Mouse (Mus musculus) midbrain, postnatal 0 days (tissue): ENCODE results near the gene Trim30b. TPM values are rescaled to one million over a fixed set of nuclear protein-coding genes. Genes with fewer than 3 reads are reported as not detected.

Experiments used
- ATAC-seq: fragments of 200-750 bp; cut with Nextera tagmentation; 2 replicates; pipeline ENCODE4 v1.8.0; 2017; ENCODE audit warnings: moderate number of reproducible peaks, mild to moderate bottlenecking, moderate TSS enrichment, moderate library complexity; ENCODE audit not compliant: low FRiP score
- DNase-seq: peaks from one replicate; pipeline ENCODE4 v3.0.0-alpha.2; 2015; ENCODE audit warnings: low spot score
- H3K27ac ChIP-seq: fragments of 300-500 bp; sonication (generic); 2 replicates; pipeline ENCODE4 v1.5.1; 2014; ENCODE audit warnings: low read depth, mild to moderate bottlenecking, low read length, mixed read lengths
- H3K27me3 ChIP-seq: fragments of 300-500 bp; sonication (generic); 2 replicates; pipeline ENCODE4 v1.6.1; 2014; ENCODE audit warnings: low read length, control low read depth, mixed read lengths; ENCODE audit not compliant: insufficient read depth
- H3K36me3 ChIP-seq: fragments of 300-500 bp; sonication (generic); 2 replicates; pipeline ENCODE4 v1.6.1; 2014; ENCODE audit warnings: low read length, control low read depth, mixed read lengths; ENCODE audit not compliant: insufficient read depth
- H3K4me1 ChIP-seq: fragments of 300-500 bp; sonication (generic); 2 replicates; pipeline ENCODE4 v1.6.1; 2014; ENCODE audit warnings: mild to moderate bottlenecking, control low read depth, antibody characterized with exemption, low read length, mixed read lengths; ENCODE audit not compliant: insufficient read depth
- H3K4me2 ChIP-seq: fragments of 300-500 bp; sonication (generic); 2 replicates; pipeline ENCODE4 v1.6.1; 2014; ENCODE audit warnings: low read depth, mild to moderate bottlenecking, low read length, mixed read lengths; ENCODE audit not compliant: poor library complexity, severe bottlenecking
- H3K4me3 ChIP-seq: fragments of 300-500 bp; sonication (generic); 2 replicates; pipeline ENCODE4 v1.5.1; 2014; ENCODE audit warnings: low read depth, mild to moderate bottlenecking, low read length, moderate library complexity
- H3K9ac ChIP-seq: fragments of 300-500 bp; sonication (generic); replicated peaks from 2 replicates; pipeline ENCODE4 v1.6.1; 2014; ENCODE audit warnings: mild to moderate bottlenecking, low read length, moderate library complexity, mixed read lengths; ENCODE audit not compliant: poor library complexity, severe bottlenecking
- H3K9me3 ChIP-seq: fragments of 300-500 bp; sonication (generic); 2 replicates; pipeline ENCODE4 v1.6.1; 2016; ENCODE audit warnings: low read length, control low read depth
- CTCF ChIP-seq: IDR thresholded peaks from 2 replicates; pipeline ENCODE4 v1.5.1; 2016; ENCODE audit warnings: antibody characterized with exemption, mild to moderate bottlenecking
- WGBS: fragments of 180-500 bp; shearing (Covaris S2); extraction: QIAGEN DNeasy Blood & Tissue Kit; methylation state at CpG from one replicate; pipeline ENCODE4 v1.1.7; 2014; 5-methylcytosine and 5-hydroxymethylcytosine counted together
- polyA plus RNA-seq: library from polyadenylated mRNA; unstranded; fragments of >200 nt; fragmentation: Nextera tagmentation; extraction: Ambion mirVana; gene quantifications from 2 replicates; pipeline ENCODE4 v1.2.1, GENCODE M21; 2015
- total RNA-seq: library from RNA; depleted of rRNA; stranded (reverse); fragments of >200 nt; gene quantifications from 2 replicates; pipeline ENCODE4 v1.2.3, GENCODE M21; 2014; rRNA removed

Trim30b gene
- total RNA-seq (not detected in 2 replicates), polyA plus RNA-seq (0.11 TPM in 1 of 2 replicates, not detected in the other)

DNA sequence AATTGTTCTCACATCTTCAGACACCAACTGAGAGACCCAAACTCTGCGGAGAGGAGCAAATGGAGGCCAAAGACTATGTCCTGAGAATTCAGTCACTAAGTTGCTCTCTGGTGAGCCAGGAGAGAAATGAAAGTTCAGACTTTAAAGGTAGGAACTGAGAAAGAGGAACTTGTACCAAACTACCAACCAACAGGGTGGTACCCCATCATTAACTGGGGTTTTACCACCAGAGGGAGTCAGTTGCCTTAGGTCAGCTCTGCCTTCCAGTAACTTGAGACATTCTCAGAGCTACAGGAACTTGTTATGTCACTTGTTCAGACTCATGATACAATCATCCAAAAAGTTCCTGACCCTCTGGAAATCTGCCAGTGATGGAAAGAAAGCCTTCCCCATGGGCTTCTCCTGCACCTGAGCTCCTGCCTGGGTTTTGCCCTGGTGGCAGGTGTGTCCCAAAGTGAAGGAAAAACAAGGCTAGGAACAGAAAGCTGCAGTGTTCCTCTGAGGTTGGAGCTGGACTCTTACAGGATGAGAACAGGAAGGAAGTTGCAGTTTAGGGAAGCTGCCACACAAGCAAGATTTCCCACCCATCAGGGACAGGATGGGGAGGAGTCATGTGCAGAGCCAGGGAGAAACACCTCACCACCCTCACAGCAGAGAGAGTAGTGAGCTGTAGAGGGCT lies at the start of gene Trim30b:
Trim30b (minus strand) TSS at position 149 of the 679 bp plus-strand sequence.
- Histone ChIP-seq H3K4me1 (no peaks in the 10 kb centered on the region), H3K9ac (no peak within 1 kb of the TSS), H3K4me2 (no peak within 1 kb of the TSS), H3K4me3 (no peak within 1 kb of the TSS), H3K36me3 (no peaks in the 10 kb centered on the region), H3K9me3 (no peaks in the 10 kb centered on the region), H3K27me3 (no peaks in the 10 kb centered on the region), H3K27ac (no peak within 1 kb of the TSS)
- no peak for TF ChIP-seq CTCF
- WGBS = 60% methylated on average over 1 of the region's 1 CpGs
- ATAC-seq (no peak), DNase-seq (no peak)

DNA sequence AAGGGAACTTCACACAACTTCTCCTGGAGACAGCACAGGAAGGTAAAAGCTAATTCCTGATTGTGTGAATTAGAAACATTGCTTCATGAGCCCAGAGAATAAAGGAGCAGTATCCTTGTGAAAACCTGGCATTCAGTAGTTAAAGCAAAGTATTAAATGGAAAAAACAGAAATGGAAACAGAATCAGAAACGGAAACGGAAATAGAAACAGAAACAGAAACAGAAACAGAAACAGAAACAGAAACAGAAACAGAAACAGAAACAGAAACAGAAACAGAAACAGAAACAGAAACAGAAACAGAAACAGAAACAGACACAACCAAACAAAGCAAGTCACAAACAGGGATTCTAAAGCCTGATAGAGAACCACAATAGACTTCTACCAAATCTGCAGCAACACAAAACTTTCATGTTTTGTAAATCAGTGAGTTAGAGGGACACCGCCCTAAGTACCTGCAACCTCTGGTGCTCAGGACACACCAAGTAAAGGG lies 34.8 kb upstream of the Trim30b start:
- TF ChIP-seq CTCF = no peak
- Histone ChIP-seq H3K27ac (no peak overlapping the region), H3K9ac (no peak overlapping the region), H3K36me3 (no peaks in the 10 kb centered on the region), H3K27me3 (no peaks in the 10 kb centered on the region), H3K4me2 (no peak overlapping the region), H3K9me3 (no peaks in the 10 kb centered on the region), H3K4me1 (no peaks in the 10 kb centered on the region), H3K4me3 (no peak overlapping the region)
- ATAC-seq (no peak), DNase-seq (no peak)
- WGBS = 96% methylated on average over 3 of the region's 3 CpGs

GRCm38 (mm10) chr7:104401140-104401539 lies 31.5 kb upstream of the Trim30b start:
- DNase-seq = no peak
- H3K27ac ChIP-seq = no peak overlapping the region
- no peak for ATAC-seq
- no peaks in the 10 kb centered on the region for H3K9me3 ChIP-seq
- no peak overlapping the region for H3K4me3 ChIP-seq
- H3K9ac ChIP-seq = no peak overlapping the region
- H3K27me3 ChIP-seq = no peaks in the 10 kb centered on the region
- no peaks in the 10 kb centered on the region for H3K4me1 ChIP-seq
- no peak overlapping the region for H3K4me2 ChIP-seq
- TF ChIP-seq CTCF = no peak
- no peaks in the 10 kb centered on the region for H3K36me3 ChIP-seq

DNA sequence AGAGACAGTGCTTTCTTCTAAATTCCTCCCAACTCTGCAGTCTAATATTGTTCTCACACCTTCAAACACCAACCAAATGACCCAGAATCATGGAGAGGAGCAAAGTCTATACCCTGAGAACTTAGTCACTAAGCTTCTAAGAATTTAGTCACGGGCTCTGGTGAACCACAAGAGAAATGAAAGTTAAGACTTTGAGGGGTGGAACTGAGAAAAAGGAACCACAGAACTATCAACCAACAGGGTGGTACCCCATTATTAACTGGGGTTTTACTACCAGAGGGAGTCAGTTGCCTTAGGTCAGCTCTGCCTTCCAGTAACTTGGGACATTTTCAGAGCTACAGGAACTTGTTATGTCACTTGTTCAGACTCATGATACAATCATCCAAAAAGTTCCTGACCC lies 31.0 kb upstream of the Trim30b start, which contains the start of gene Trim30c:
Trim30c (minus strand) TSS at position 140 of the 400 bp plus-strand sequence.
- DNase-seq = no peak
- no peak within 1 kb of the TSS for H3K27ac ChIP-seq
- no peaks in the 10 kb centered on the region for H3K4me1 ChIP-seq
- TF ChIP-seq CTCF = no peak
- H3K4me2 ChIP-seq = no peak within 1 kb of the TSS
- H3K4me3 ChIP-seq = no peak within 1 kb of the TSS
- no peak within 1 kb of the TSS for H3K9ac ChIP-seq
- WGBS = 93% methylated on average over 1 of the region's 1 CpGs
- no peaks in the 10 kb centered on the region for H3K36me3 ChIP-seq
- ATAC-seq = no peak
- no peaks in the 10 kb centered on the region for H3K9me3 ChIP-seq
- H3K27me3 ChIP-seq = no peaks in the 10 kb centered on the region

DNA sequence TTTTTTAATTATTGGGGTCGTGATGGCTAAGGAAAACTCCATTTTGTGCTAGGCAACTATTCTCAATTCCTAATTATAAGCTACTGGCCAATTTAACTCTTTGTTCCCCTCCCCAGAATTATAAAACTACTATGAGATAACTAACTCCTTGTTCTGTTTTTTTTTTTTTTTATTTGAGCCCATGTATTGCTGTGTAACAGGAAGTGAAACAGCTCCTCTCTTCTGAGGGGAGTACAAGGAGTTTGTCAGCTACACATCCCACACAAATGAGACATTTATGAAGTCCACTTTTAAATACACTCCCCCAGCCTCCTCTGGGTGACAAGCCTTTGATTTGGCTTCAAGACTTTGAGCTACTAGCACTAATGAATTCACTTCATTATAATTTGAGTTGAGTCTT lies 28.8 kb upstream of the Trim30b start:
- ATAC-seq (no peak), DNase-seq (no peak)
- no peak overlapping the region for H3K9ac ChIP-seq
- H3K4me1 ChIP-seq = no peaks in the 10 kb centered on the region
- H3K4me2 ChIP-seq = no peak overlapping the region
- no peaks in the 10 kb centered on the region for H3K9me3 ChIP-seq
- H3K27ac ChIP-seq = no peak overlapping the region
- no peaks in the 10 kb centered on the region for H3K36me3 ChIP-seq
- 74% methylated on average over 1 of the region's 1 CpGs for WGBS
- no peak overlapping the region for H3K4me3 ChIP-seq
- no peaks in the 10 kb centered on the region for H3K27me3 ChIP-seq
- TF ChIP-seq CTCF = no peak

DNA sequence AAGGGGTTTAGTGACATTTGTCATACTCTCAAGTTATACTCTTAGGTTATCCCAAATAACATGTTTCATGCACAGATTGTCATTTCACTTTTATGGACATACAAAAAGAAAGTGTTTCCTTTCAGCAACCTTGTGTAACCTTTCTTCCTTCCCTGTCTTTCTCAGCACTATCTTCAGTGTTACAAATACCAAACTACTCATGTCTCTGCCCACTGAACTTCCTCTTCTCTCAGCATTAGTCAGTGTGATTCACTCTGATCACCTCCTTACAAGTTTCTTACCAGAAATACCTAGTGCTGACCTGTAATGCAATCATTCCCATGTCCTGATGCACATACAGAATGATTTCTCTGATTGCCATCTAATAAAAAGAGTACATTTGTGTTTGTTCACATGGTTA lies 3.3 kb downstream of the Trim30b start:
- Histone ChIP-seq H3K9me3 (no peaks in the 10 kb centered on the region), H3K4me2 (no peak overlapping the region), H3K4me3 (no peak overlapping the region), H3K9ac (no peak overlapping the region), H3K27me3 (no peaks in the 10 kb centered on the region), H3K36me3 (no peaks in the 10 kb centered on the region), H3K4me1 (no peaks in the 10 kb centered on the region), H3K27ac (no peak overlapping the region)
- ATAC-seq = no peak
- DNase-seq = no peak
- no peak for TF ChIP-seq CTCF
